Mouse (Mus musculus) intestine, embryonic 16.5 days (tissue): ENCODE data around the gene Prdm10. TPM values are rescaled to one million over a fixed set of nuclear protein-coding genes. Genes with fewer than 3 reads are reported as not detected.

Experiments used
- ATAC-seq: fragments of 200-750 bp; cut with Nextera tagmentation; 2 replicates; pipeline ENCODE4 v1.8.0; 2017; ENCODE audit warnings: moderate TSS enrichment, moderate library complexity
- H3K27ac ChIP-seq: fragments of 300-500 bp; sonication (generic); 2 replicates; pipeline ENCODE4 v1.5.1; 2014; ENCODE audit warnings: mild to moderate bottlenecking, low read length
- H3K27me3 ChIP-seq: fragments of 300-500 bp; sonication (generic); replicated peaks from 2 replicates; pipeline ENCODE4 v1.6.1; 2014; ENCODE audit warnings: low read length, control low read depth, mixed read lengths; ENCODE audit not compliant: control insufficient read depth, insufficient read depth
- H3K36me3 ChIP-seq: fragments of 300-500 bp; sonication (generic); 2 replicates; pipeline ENCODE4 v1.6.1; 2014; ENCODE audit warnings: low read length, control low read depth; ENCODE audit not compliant: control insufficient read depth, insufficient read depth
- H3K4me1 ChIP-seq: fragments of 300-500 bp; sonication (generic); 2 replicates; pipeline ENCODE4 v1.6.1; 2014; ENCODE audit warnings: low read length, control low read depth, mixed read lengths; ENCODE audit not compliant: control insufficient read depth, insufficient read depth
- H3K4me2 ChIP-seq: fragments of 300-500 bp; sonication (generic); 2 replicates; pipeline ENCODE4 v1.6.1; 2014; ENCODE audit warnings: low read depth, low read length, control low read depth
- H3K4me3 ChIP-seq: fragments of 300-500 bp; sonication (generic); 2 replicates; pipeline ENCODE4 v1.5.1; 2014; ENCODE audit warnings: mild to moderate bottlenecking, low read length
- H3K9ac ChIP-seq: fragments of 300-500 bp; sonication (generic); 2 replicates; pipeline ENCODE4 v1.6.1; 2014; ENCODE audit warnings: low read depth, low read length
- H3K9me3 ChIP-seq: fragments of 300-500 bp; sonication (generic); 2 replicates; pipeline ENCODE4 v1.6.1; 2016; ENCODE audit warnings: low read length, control low read depth; ENCODE audit not compliant: control insufficient read depth
- WGBS: fragments of 180-500 bp; shearing (Covaris S2); extraction: QIAGEN DNeasy Blood & Tissue Kit; methylation state at CpG from one replicate; pipeline ENCODE4 v1.1.7; 2014; 5-methylcytosine and 5-hydroxymethylcytosine counted together
- polyA plus RNA-seq: library from polyadenylated mRNA; unstranded; fragments of >200 nt; fragmentation: Nextera tagmentation; extraction: Ambion mirVana; gene quantifications from 2 replicates; pipeline ENCODE4 v1.2.1, GENCODE M21; 2015

Prdm10 gene
- polyA plus RNA-seq, 1 experiment from 2014 or later = 3.5 TPM

GRCm38 (mm10) chr9:31309041-31309440, 28.7 kb downstream of the Prdm10 start:
- no peak overlapping the region for H3K4me2 ChIP-seq
- H3K27ac ChIP-seq = no peak overlapping the region
- ATAC-seq = no peak
- no peaks in the 10 kb centered on the region for H3K4me1 ChIP-seq
- 0 out of 2 replicates have a peak, but pooled peaks cover 2% of the 10 kb centered on the region for H3K9me3 ChIP-seq
- 56% methylated on average over 5 of the region's 5 CpGs for WGBS
- no peaks in the 10 kb centered on the region for H3K36me3 ChIP-seq
- H3K4me3 ChIP-seq = no peak overlapping the region
- H3K27me3 ChIP-seq = no peaks in the 10 kb centered on the region
- H3K9ac ChIP-seq = no peak overlapping the region

DNA sequence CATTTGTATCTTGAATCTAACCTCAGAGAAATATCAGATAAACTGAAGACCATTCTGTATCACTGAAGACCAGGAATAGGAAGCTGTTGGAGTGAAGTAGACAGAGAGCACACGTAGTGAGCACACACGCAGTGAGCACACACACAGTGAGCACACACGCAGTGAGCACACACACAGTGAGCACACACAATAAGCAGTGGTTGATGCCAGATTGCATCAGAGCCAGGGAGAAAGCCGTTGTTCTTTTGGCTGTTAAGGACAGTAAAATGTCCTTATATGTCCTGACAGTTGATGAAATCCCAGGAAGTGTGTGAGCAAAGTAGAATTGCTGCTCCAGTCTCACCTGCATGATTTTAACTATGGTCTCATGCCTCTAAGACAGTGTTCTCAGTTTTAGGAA, 30.3 kb downstream of the Prdm10 start:
- no peak overlapping the region for H3K9ac ChIP-seq
- WGBS = 84% methylated on average over 4 of the region's 4 CpGs
- H3K27me3 ChIP-seq = no peaks in the 10 kb centered on the region
- no peak for ATAC-seq
- no peak overlapping the region for H3K27ac ChIP-seq
- no peak overlapping the region for H3K4me2 ChIP-seq
- 0 out of 2 replicates have a peak, but pooled peaks cover 2% of the 10 kb centered on the region for H3K9me3 ChIP-seq
- no peak overlapping the region for H3K4me3 ChIP-seq
- no peaks in the 10 kb centered on the region for H3K4me1 ChIP-seq
- H3K36me3 ChIP-seq = no peaks in the 10 kb centered on the region

DNA sequence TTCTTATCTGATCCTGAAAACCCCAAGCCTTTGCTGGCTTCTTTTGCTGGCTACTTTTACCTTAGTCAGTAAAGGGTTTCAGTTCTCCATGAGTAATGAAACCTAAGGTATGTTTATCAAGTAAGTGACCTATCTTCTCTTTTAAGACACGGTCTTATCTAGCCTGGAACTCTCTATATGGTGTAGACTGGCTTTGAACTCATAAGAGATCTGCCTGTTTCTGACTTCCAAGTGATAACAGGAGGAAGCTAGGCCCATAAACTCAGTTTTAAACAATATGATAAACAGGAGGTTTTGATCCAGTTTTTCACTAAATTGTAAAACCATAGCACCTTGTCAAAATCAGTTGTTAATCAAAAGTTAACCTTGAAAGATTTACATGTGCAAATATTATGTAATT, 33.5 kb downstream of the Prdm10 start:
- Histone ChIP-seq H3K4me3 (no peak overlapping the region), H3K9me3 (0 out of 2 replicates have a peak, but pooled peaks cover 2% of the 10 kb centered on the region), H3K27me3 (no peaks in the 10 kb centered on the region), H3K9ac (no peak overlapping the region), H3K4me1 (no peaks in the 10 kb centered on the region), H3K27ac (no peak overlapping the region), H3K36me3 (no peaks in the 10 kb centered on the region), H3K4me2 (no peak overlapping the region)
- 68% methylated on average over 1 of the region's 1 CpGs for WGBS
- ATAC-seq = no peak

GRCm38 (mm10) chr9:31315983-31316382, 35.6 kb downstream of the Prdm10 start:
- H3K27ac ChIP-seq = no peak overlapping the region
- H3K4me2 ChIP-seq = no peak overlapping the region
- no peaks in the 10 kb centered on the region for H3K4me1 ChIP-seq
- ATAC-seq = 0 out of 2 replicates have a peak, but pooled peaks have one; percentile 44
- 61% methylated on average over 8 of the region's 8 CpGs for WGBS
- 0 out of 2 replicates have a peak, but pooled peaks cover 2% of the 10 kb centered on the region for H3K9me3 ChIP-seq
- H3K27me3 ChIP-seq = no peaks in the 10 kb centered on the region
- H3K36me3 ChIP-seq = no peaks in the 10 kb centered on the region
- H3K4me3 ChIP-seq = no peak overlapping the region
- no peak overlapping the region for H3K9ac ChIP-seq

DNA sequence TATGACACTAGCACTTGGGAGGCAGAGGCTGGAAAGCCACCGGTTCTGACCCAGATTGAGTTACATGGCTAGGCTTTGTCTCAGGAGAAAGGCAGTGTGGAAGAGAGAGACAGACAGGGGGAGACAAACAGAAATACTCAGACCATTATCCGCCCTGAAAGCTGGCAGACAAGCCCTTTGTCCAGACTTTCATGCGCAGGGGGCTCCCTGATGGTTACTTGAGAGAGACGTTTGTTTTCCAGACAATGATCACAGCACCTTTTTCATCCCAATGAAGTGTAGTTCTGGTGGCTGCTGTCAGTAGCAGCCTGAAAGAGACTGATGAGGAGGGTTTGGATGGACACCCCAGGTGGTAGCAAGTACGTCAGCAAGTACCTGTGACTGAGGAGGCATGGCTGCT, 38.6 kb downstream of the Prdm10 start:
- WGBS = 75% methylated on average over 5 of the region's 5 CpGs
- H3K36me3 ChIP-seq = no peaks in the 10 kb centered on the region
- H3K4me1 ChIP-seq = peaks cover 2% of the 10 kb centered on the region; the same call in 1 of the 2 replicates
- no peak for ATAC-seq
- no peak overlapping the region for H3K9ac ChIP-seq
- no peaks in the 10 kb centered on the region for H3K9me3 ChIP-seq
- H3K4me2 ChIP-seq = no peak overlapping the region
- H3K27me3 ChIP-seq = no peaks in the 10 kb centered on the region
- H3K27ac ChIP-seq = no peak overlapping the region
- H3K4me3 ChIP-seq = no peak overlapping the region

- no peak for ATAC-seq
- H3K9me3 ChIP-seq = no peaks in the 10 kb centered on the region
- 52% methylated on average over 1 of the region's 1 CpGs for WGBS
- no peak overlapping the region for H3K4me3 ChIP-seq
- H3K4me1 ChIP-seq = peaks cover 2% of the 10 kb centered on the region; the same call in 1 of the 2 replicates
- no peaks in the 10 kb centered on the region for H3K27me3 ChIP-seq
- no peak overlapping the region for H3K9ac ChIP-seq
- H3K4me2 ChIP-seq = no peak overlapping the region
- no peak overlapping the region for H3K27ac ChIP-seq
- no peaks in the 10 kb centered on the region for H3K36me3 ChIP-seq
Observed at GRCm38 (mm10) chr9:31320734-31321133, 40.4 kb downstream of the Prdm10 start.

GRCm38 (mm10) chr9:31321526-31321925, 41.2 kb downstream of the Prdm10 start:
- 47% methylated on average over 4 of the region's 4 CpGs for WGBS
- Histone ChIP-seq H3K4me1 (peaks cover 2% of the 10 kb centered on the region; the same call in 1 of the 2 replicates), H3K27ac (no peak overlapping the region), H3K4me3 (no peak overlapping the region), H3K27me3 (no peaks in the 10 kb centered on the region), H3K9me3 (no peaks in the 10 kb centered on the region), H3K36me3 (no peaks in the 10 kb centered on the region), H3K4me2 (no peak overlapping the region), H3K9ac (no peak overlapping the region)
- no peak for ATAC-seq

- Histone ChIP-seq H3K4me1 (peaks cover 2% of the 10 kb centered on the region; the same call in 1 of the 2 replicates), H3K4me2 (no peak overlapping the region), H3K36me3 (no peaks in the 10 kb centered on the region), H3K9ac (no peak overlapping the region), H3K9me3 (no peaks in the 10 kb centered on the region), H3K4me3 (no peak overlapping the region), H3K27ac (no peak overlapping the region), H3K27me3 (no peaks in the 10 kb centered on the region)
- 59% methylated on average over 5 of the region's 5 CpGs for WGBS
- no peak for ATAC-seq
Observed at GRCm38 (mm10) chr9:31322090-31322489, 41.8 kb downstream of the Prdm10 start.

DNA sequence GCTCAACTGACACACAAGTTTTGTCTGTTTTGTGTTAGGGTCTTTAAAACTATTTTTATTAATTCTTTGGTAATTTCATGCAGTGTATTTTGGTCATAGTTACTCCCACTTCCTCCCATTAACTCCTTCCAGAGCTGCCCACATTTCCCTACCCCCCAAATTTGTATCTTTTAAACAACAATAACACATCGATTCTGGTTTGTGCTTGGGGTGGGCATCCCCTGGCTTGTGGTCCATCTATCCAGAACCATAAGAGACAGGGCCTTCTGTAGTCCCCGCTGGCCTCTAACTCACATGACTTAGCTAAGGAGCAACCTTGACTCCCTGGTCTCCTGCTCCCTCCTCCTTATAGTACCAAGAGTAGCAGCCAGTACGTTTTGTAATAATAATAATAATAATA, 50.5 kb downstream of the Prdm10 start:
- no peak overlapping the region for H3K4me3 ChIP-seq
- no peaks in the 10 kb centered on the region for H3K9me3 ChIP-seq
- no peak overlapping the region for H3K9ac ChIP-seq
- no peaks in the 10 kb centered on the region for H3K36me3 ChIP-seq
- WGBS = 87% methylated on average over 3 of the region's 3 CpGs
- no peak overlapping the region for H3K27ac ChIP-seq
- H3K4me1 ChIP-seq = no peaks in the 10 kb centered on the region
- H3K27me3 ChIP-seq = no peaks in the 10 kb centered on the region
- no peak overlapping the region for H3K4me2 ChIP-seq
- ATAC-seq = no peak

DNA sequence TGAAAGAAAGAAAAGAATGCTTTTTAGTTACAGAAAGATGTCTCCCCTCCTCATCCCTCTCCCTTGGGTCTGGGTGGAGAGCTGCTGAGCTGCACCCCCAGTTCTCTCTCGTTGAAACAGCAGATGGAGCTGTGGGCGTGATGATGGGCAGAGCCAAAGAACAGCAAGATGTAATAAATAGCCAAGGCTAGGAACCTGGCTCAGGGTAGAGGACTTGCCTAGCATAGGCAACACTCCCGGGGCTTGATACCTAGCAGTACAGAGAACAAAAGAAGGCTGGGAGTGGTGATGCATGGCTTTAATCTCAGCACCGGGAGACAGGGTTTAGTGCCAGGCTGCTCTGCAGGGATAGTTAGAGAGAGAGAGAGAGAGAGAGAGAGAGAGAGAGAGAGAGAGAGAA, 50.9 kb downstream of the Prdm10 start:
- no peaks in the 10 kb centered on the region for H3K4me1 ChIP-seq
- H3K4me2 ChIP-seq = no peak overlapping the region
- no peaks in the 10 kb centered on the region for H3K36me3 ChIP-seq
- 70% methylated on average over 4 of the region's 4 CpGs for WGBS
- no peaks in the 10 kb centered on the region for H3K9me3 ChIP-seq
- no peak overlapping the region for H3K27ac ChIP-seq
- no peak overlapping the region for H3K9ac ChIP-seq
- ATAC-seq = no peak
- no peaks in the 10 kb centered on the region for H3K27me3 ChIP-seq
- no peak overlapping the region for H3K4me3 ChIP-seq
